Mouse (Mus musculus) testis, adult 2 months (tissue): ENCODE data around the gene Mus81. TPM values are rescaled to one million over a fixed set of nuclear protein-coding genes. Genes with fewer than 3 reads are reported as not detected.

Source experiments
- H3K27ac ChIP-seq: fragments of 200-500 bp; 2 replicates; pipeline ENCODE4 v1.5.1; 2012; ENCODE audit warnings: low read depth, low read length; ENCODE audit not compliant: control insufficient read depth, insufficient read depth
- H3K27me3 ChIP-seq: fragments of 200-500 bp; 2 replicates; pipeline ENCODE4 v1.6.1; 2012; ENCODE audit warnings: mild to moderate bottlenecking, low read length, moderate library complexity; ENCODE audit not compliant: control insufficient read depth, insufficient read depth
- H3K36me3 ChIP-seq: fragments of 200-500 bp; 2 replicates; pipeline ENCODE4 v1.6.1; 2012; ENCODE audit warnings: mild to moderate bottlenecking, low read length; ENCODE audit not compliant: control insufficient read depth, insufficient read depth
- H3K4me1 ChIP-seq: fragments of 200-500 bp; 2 replicates; pipeline ENCODE4 v1.6.1; 2012; ENCODE audit warnings: low read length; ENCODE audit not compliant: control insufficient read depth, insufficient read depth
- H3K4me3 ChIP-seq: fragments of 200-500 bp; 2 replicates; pipeline ENCODE4 v1.5.1; 2012; ENCODE audit warnings: low read depth, mild to moderate bottlenecking, low read length, moderate library complexity, mixed read lengths; ENCODE audit not compliant: control insufficient read depth
- CTCF ChIP-seq: fragments of 200-500 bp; IDR thresholded peaks from 2 replicates; pipeline ENCODE4 v1.5.1; 2012; ENCODE audit warnings: low read depth, mild to moderate bottlenecking, inconsistent platforms, low read length, moderate library complexity; ENCODE audit not compliant: control insufficient read depth, insufficient read depth, insufficient replicate concordance
- POLR2A ChIP-seq: fragments of 200-500 bp; IDR thresholded peaks from 2 replicates; pipeline ENCODE4 v1.6.1; 2012; ENCODE audit warnings: low read depth, mild to moderate bottlenecking, inconsistent platforms, low read length, moderate library complexity; ENCODE audit not compliant: control insufficient read depth
- polyA plus RNA-seq: library from polyadenylated mRNA; depleted of rRNA; stranded (reverse); fragments of >200 nt; gene quantifications from 2 replicates; pipeline ENCODE4 v1.2.3, GENCODE M21; 2012

Gene Mus81
- polyA plus RNA-seq, 1 experiment = 55.3 TPM

GRCm38 (mm10) chr19:5474281-5475068, 13.7 kb downstream of the Mus81 start:
- H3K4me1 ChIP-seq = peaks cover 23% of the 10 kb centered on the region
- H3K36me3 ChIP-seq = no peaks in the 10 kb centered on the region
- no peaks in the 10 kb centered on the region for H3K27me3 ChIP-seq
- peak overlapping the region; percentile 75 for H3K4me3 ChIP-seq
- peak overlapping the region; percentile 72 for H3K27ac ChIP-seq
- TF ChIP-seq POLR2A (no peak), CTCF (no peak)

- TF ChIP-seq CTCF (no peak), POLR2A (peak; percentile 30; the same call in 1 of the 2 replicates)
- H3K27me3 ChIP-seq = no peaks in the 10 kb centered on the region
- peak within 1 kb of the TSS; percentile 72 for H3K27ac ChIP-seq
- H3K4me3 ChIP-seq = peak within 1 kb of the TSS; percentile 75
- no peaks in the 10 kb centered on the region for H3K36me3 ChIP-seq
- H3K4me1 ChIP-seq = peaks cover 23% of the 10 kb centered on the region
Measured at GRCm38 (mm10) chr19:5473720-5474119, 14.5 kb downstream of the Mus81 start, which contains the start of gene Efemp2. TSS of gene Efemp2 (plus strand) at chr19:5473954.

GRCm38 (mm10) chr19:5472857-5473256, 15.3 kb downstream of the Mus81 start:
- H3K27ac ChIP-seq = no peak overlapping the region
- H3K27me3 ChIP-seq = no peaks in the 10 kb centered on the region
- peaks cover 23% of the 10 kb centered on the region for H3K4me1 ChIP-seq
- H3K4me3 ChIP-seq = no peak overlapping the region
- H3K36me3 ChIP-seq = no peaks in the 10 kb centered on the region
- no peak for TF ChIP-seq POLR2A
- TF ChIP-seq CTCF = no peak

- Histone ChIP-seq H3K36me3 (no peaks in the 10 kb centered on the region; the same call in 1 of the 2 replicates), H3K27me3 (no peaks in the 10 kb centered on the region), H3K4me1 (peaks cover 23% of the 10 kb centered on the region), H3K27ac (no peak overlapping the region), H3K4me3 (no peak overlapping the region)
- TF ChIP-seq CTCF = no peak
- TF ChIP-seq POLR2A = no peak
Measured at GRCm38 (mm10) chr19:5471846-5472245, 16.4 kb downstream of the Mus81 start.

GRCm38 (mm10) chr19:5468374-5468773, 19.8 kb downstream of the Mus81 start, which contains the start of gene Ctsw:
TSS of gene Ctsw (minus strand) at chr19:5468507.
- no peaks in the 10 kb centered on the region for H3K27me3 ChIP-seq
- TF ChIP-seq POLR2A (no peak), CTCF (no peak)
- H3K4me3 ChIP-seq = no peak within 1 kb of the TSS
- no peaks in the 10 kb centered on the region; the same call in 1 of the 2 replicates for H3K36me3 ChIP-seq
- no peak within 1 kb of the TSS for H3K27ac ChIP-seq
- H3K4me1 ChIP-seq = peaks cover 1% of the 10 kb centered on the region; the same call in 1 of the 2 replicates

GRCm38 (mm10) chr19:5466916-5467500, 21.2 kb downstream of the Mus81 start:
- H3K27me3 ChIP-seq = no peaks in the 10 kb centered on the region
- TF ChIP-seq POLR2A (no peak), CTCF (no peak)
- no peak overlapping the region for H3K4me3 ChIP-seq
- no peaks in the 10 kb centered on the region for H3K4me1 ChIP-seq
- H3K36me3 ChIP-seq = no peaks in the 10 kb centered on the region; the same call in 1 of the 2 replicates
- no peak overlapping the region for H3K27ac ChIP-seq

- TF ChIP-seq POLR2A = no peak
- TF ChIP-seq CTCF = no peak
- no peak overlapping the region for H3K27ac ChIP-seq
- no peaks in the 10 kb centered on the region; the same call in 1 of the 2 replicates for H3K36me3 ChIP-seq
- no peaks in the 10 kb centered on the region for H3K27me3 ChIP-seq
- peaks cover 3% of the 10 kb centered on the region for H3K4me1 ChIP-seq
- no peak overlapping the region for H3K4me3 ChIP-seq
Measured at GRCm38 (mm10) chr19:5465037-5465436, 23.2 kb downstream of the Mus81 start.
